Mouse (Mus musculus) T-helper 1 cell (primary cell): Measurements from ENCODE around the gene Gm45618.

Experiments used
- in situ Hi-C: fragments of 300-600 bp; cut with MboI, MseI; formaldehyde crosslinking; loops from one replicate; pipeline ENCODE4 v1.15.1; 2025; ENCODE audit warnings: high pct_unique_total_duplicates

The Gm45618 gene

GRCm38 (mm10) chr7:142094301-142095143, 26.0 kb downstream of the Gm45618 start:
- in situ Hi-C loops, result no loop called here

GRCm38 (mm10) chr7:142093696-142094240, 26.8 kb downstream of the Gm45618 start:
- in situ Hi-C loops, result no loop called here

GRCm38 (mm10) chr7:142092991-142093390, 27.5 kb downstream of the Gm45618 start:
- in situ Hi-C loops, result no loop called here

- in situ Hi-C loops, result no loop called here
These were observed 28.7 kb downstream of the Gm45618 start for GRCm38 (mm10) chr7:142091848-142092247.

GRCm38 (mm10) chr7:142089648-142090447, 30.7 kb downstream of the Gm45618 start:
- in situ Hi-C loops, result no loop called here

- in situ Hi-C loops, result no loop called here
These were observed 31.6 kb downstream of the Gm45618 start for GRCm38 (mm10) chr7:142088886-142089285.

GRCm38 (mm10) chr7:142087069-142087652, 33.4 kb downstream of the Gm45618 start:
- in situ Hi-C loops, result no loop called here

- in situ Hi-C loops, result no loop called here
These were observed 34.2 kb downstream of the Gm45618 start for GRCm38 (mm10) chr7:142086159-142086905.

GRCm38 (mm10) chr7:142084820-142085219, 35.7 kb downstream of the Gm45618 start:
- in situ Hi-C loops, result no loop called here

- in situ Hi-C loops, result no loop called here
These were observed 36.1 kb downstream of the Gm45618 start for GRCm38 (mm10) chr7:142084395-142084794.

GRCm38 (mm10) chr7:142083588-142084317, 36.8 kb downstream of the Gm45618 start:
- in situ Hi-C loops, result no loop called here

GRCm38 (mm10) chr7:142082607-142083006, 37.9 kb downstream of the Gm45618 start:
- in situ Hi-C loops, result no loop called here

- in situ Hi-C loops, result no loop called here
These were observed 38.4 kb downstream of the Gm45618 start for GRCm38 (mm10) chr7:142082179-142082578.

GRCm38 (mm10) chr7:142081736-142082135, 38.8 kb downstream of the Gm45618 start:
- in situ Hi-C loops, result no loop called here

GRCm38 (mm10) chr7:142080876-142081275, 39.7 kb downstream of the Gm45618 start:
- in situ Hi-C loops, result no loop called here

GRCm38 (mm10) chr7:142079365-142079764, 41.2 kb downstream of the Gm45618 start:
- in situ Hi-C loops, result no loop called here

- in situ Hi-C loops, result no loop called here
These were observed 43.4 kb downstream of the Gm45618 start for GRCm38 (mm10) chr7:142077138-142077537.

GRCm38 (mm10) chr7:142074146-142074886, 46.2 kb downstream of the Gm45618 start:
- in situ Hi-C loops, result no loop called here

- in situ Hi-C loops, result no loop called here
These were observed 48.8 kb downstream of the Gm45618 start for GRCm38 (mm10) chr7:142071717-142072116.

GRCm38 (mm10) chr7:142071212-142071578, 49.3 kb downstream of the Gm45618 start:
- in situ Hi-C loops, result no loop called here
